Mouse (Mus musculus) frontal cortex, postnatal 25 days (tissue): Measurements from ENCODE around the gene Hgfac.
A peak's percentile ranks its signal among the peaks of the same experiment; 100 is the strongest.

Source experiments
- DNase-seq, 2 experiments: peaks; one replicate each; pipeline ENCODE4 v3.0.0; 2022; ENCODE audit warnings: low spot score in 2 of 2

Hgfac gene

GRCm38 (mm10) chr5:35041268-35041829, at the start of gene Hgfac:
TSS of gene Hgfac (plus strand) at chr5:35041509.
- no peak for DNase-seq

DNA sequence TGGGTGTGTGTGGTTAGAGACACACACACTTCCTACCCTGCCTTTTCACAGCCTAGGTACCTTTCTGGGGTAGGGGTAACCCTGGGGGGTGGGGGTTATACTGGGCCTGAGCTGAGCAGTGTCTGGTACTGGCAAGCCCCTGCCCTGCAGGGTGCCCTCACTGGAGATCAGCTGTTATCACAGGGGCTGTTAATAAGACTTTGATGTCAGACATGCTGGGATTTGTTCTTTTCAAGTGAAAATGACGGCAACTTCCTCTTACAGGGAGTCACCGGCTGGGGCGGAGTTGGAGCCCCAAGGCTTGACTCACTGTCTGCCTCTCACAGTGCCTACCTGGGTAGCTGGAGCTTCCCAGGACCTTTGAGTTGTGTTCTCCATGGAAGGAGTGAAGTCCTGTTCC, 42.6 kb upstream of the Hgfac start:
- DNase-seq: no peak

GRCm38 (mm10) chr5:34999281-34999680, 42.0 kb upstream of the Hgfac start:
- DNase-seq: no peak

GRCm38 (mm10) chr5:35000323-35000722, 41.0 kb upstream of the Hgfac start:
- no peak for DNase-seq

- DNase-seq: no peak
These were observed 40.2 kb upstream of the Hgfac start for GRCm38 (mm10) chr5:35001144-35001543.

- no peak for DNase-seq
These were observed 37.6 kb upstream of the Hgfac start for GRCm38 (mm10) chr5:35003611-35004162.

- DNase-seq: no peak
These were observed 36.5 kb upstream of the Hgfac start for GRCm38 (mm10) chr5:35004769-35005168.

DNA sequence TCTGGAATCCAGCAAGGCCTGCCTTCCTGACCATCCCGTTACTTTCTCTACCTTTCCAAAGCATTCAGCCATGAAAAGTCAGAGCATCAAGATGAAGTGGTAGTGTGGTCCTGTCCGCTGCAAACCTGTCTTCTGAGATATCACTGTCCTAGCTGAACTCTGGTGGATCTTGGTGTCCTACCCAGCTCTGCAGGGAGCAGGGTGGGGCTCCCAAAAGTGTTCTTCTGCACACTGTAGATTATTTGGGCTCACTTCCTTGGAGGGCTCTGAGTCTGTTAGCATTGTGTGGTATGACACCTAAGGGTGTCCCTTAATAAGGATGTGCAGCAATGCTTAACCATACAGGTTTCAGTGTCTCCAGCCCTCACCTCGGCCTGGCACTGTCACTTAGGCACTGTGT, 35.6 kb upstream of the Hgfac start:
- no peak for DNase-seq

- DNase-seq: no peak
These were observed 34.7 kb upstream of the Hgfac start for GRCm38 (mm10) chr5:35006599-35006998.

GRCm38 (mm10) chr5:35009163-35009562, 32.1 kb upstream of the Hgfac start:
- no peak for DNase-seq

DNA sequence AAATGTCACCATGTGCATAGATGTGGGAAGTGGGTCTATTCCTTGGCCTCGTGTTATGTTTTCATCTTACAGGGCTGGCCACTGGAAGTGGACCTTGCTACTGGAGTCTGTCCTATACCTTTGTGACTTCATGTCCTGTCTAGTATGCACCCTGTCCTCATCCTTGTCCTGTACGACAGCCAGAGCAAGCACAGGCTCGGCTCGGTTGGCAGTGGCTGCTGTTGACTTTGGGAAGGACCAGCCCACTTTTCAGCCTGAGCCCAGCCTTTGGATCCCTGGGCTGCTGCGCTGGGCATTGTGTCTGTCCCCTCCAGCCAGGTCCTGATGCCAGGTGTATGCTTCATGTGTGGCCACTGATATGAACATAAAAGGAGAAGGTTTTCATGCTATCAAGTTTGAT, 30.7 kb upstream of the Hgfac start:
- no peak for DNase-seq

GRCm38 (mm10) chr5:35011156-35011923, 30.0 kb upstream of the Hgfac start:
- DNase-seq: no peak

- DNase-seq: no peak
These were observed 27.3 kb upstream of the Hgfac start for GRCm38 (mm10) chr5:35014036-35014435.

DNA sequence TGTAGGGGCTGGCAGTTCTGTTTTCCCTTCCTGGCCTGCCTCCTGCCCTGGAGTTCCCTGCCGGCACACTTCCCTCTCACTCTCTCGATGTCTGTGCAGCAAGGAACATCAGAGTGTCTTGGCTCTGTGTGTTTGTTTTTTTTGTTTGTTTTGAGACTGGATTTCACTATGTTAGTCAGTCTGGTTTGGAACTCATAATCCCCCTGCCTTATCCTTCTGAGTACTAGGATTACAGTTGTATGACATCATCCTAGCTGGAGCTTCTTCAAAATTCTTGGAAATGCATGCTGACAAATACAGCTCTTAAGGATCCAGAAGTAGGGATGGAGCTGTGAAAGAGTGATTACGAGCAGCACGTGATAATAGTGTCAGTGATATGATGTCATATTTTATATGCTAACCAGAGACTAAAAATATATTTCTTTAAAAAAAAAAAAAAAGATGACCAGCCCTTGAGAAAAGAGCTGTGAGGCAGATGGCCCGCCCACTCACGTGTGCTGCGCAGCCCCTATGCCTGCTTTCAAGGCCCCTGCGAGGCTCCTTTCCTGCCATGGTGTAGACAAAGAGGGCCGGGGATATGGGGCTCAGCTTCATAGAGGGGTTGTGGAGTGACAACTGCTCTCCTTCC, 21.5 kb upstream of the Hgfac start:
- DNase-seq: no peak

- DNase-seq: no peak
These were observed 20.7 kb upstream of the Hgfac start for GRCm38 (mm10) chr5:35020410-35021241.

DNA sequence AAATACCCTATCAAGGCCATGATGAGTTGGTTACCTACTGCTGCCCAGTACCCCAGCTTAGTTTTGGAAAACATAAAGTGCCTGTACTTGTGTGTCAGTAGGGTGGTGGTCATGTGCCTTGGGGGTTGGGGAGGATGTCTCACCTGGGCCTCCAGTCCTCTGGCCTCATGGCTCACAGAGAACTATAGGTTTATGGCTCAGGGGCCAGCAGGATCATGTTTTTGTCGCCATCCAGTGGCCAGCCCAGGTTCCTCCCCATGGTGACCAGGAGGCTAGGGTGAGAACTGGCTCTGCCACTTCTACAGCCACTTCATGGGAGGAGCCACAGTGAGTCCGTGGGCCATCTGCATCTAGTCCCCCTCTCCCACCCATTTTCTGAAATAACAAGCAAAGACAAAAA, 16.3 kb upstream of the Hgfac start:
- DNase-seq: peak; percentile 44 to 45

GRCm38 (mm10) chr5:35029303-35029702, 12.0 kb upstream of the Hgfac start:
- no peak for DNase-seq

DNA sequence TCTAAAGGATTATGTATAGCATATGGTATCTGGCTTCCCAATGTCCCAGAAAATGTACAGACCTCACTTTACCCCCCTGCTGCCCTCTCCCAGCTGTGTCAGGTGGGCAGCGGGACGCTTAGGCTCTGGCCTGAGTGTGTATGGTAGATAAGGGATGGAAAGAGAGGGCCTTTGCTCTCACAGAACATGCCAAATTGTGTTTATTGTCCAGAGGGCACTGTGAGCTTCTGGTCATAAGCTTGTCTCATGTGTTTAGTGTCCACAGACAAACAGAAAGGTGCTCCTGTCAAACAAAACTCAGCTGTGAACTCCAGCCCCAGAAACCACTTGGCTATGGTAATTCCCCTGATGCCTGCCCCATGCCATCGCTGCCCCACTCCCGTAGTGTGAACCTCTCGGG, 11.6 kb upstream of the Hgfac start:
- DNase-seq: no peak

- no peak for DNase-seq
These were observed 8.2 kb upstream of the Hgfac start for GRCm38 (mm10) chr5:35033068-35033467.

DNA sequence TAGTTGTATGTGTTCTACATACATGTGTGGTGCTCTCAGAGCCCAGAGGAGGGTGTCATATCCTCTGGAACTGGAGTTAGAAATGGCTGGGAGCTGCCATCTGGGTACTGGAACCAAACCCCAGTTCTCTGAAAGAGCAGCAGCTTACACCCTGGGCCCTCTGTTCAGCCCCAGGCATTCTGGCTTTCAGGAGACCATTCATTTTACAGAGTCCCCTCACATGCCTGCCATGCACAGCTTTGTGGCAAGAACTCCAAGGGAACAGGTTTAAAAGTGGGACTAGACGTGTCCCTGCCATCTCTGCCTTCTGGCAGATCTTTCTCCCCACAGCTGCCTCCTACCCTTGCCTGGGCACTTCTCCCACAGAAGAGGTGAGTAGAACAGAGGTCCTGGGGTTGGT, 7.7 kb upstream of the Hgfac start:
- DNase-seq: no peak

DNA sequence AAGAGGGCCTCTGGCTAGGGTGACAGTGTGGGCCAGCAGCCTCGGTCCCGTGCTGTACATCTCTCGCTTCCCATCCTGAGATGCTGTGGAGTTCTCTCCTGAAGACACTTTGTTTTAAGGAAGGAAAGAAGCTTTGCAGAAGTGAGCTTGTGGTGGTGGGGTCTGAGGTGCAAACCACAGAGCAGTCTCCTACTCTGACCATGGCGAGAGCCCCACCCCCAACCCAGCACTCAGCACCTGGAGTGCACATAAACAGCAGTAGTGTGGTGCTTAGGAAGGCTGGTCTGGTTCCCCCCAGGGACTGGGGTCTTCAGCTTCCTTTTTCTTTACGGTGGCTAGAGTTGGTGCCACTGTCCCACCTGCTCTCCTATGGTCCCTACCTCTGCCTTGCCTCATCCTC, 6.2 kb upstream of the Hgfac start:
- no peak for DNase-seq

- no peak for DNase-seq
These were observed 5.5 kb upstream of the Hgfac start for GRCm38 (mm10) chr5:35035795-35036194.
